Mouse (Mus musculus) myocyte (in vitro differentiated cells): ENCODE results near the gene Polr3b. TPM values are rescaled to one million over a fixed set of nuclear protein-coding genes. Genes with fewer than 3 reads are reported as not detected.

ENCODE experiments used
- H3K27me3 ChIP-seq: one replicate; pipeline ENCODE4 v1.6.1; 2011; ENCODE audit not compliant: control insufficient read depth, insufficient read depth, insufficient read length
- H3K36me3 ChIP-seq: one replicate; pipeline ENCODE4 v1.6.1; 2011; ENCODE audit not compliant: control insufficient read depth, insufficient read depth
- H3K4me2 ChIP-seq: one replicate; pipeline ENCODE4 v1.6.1; 2011; ENCODE audit warnings: low read depth, control low read depth
- H3K4me3 ChIP-seq: one replicate; pipeline ENCODE4 v1.5.1; 2011; ENCODE audit warnings: mild to moderate bottlenecking, control low read depth, moderate library complexity
- H3K79me2 ChIP-seq: one replicate; pipeline ENCODE4 v1.6.1; 2011; ENCODE audit not compliant: control insufficient read depth, insufficient read depth
- H3ac ChIP-seq: one replicate; pipeline ENCODE4 v1.6.1; 2011; ENCODE audit not compliant: control insufficient read depth, insufficient read length
- CEBPB ChIP-seq: IDR thresholded peaks from 2 replicates; pipeline ENCODE4 v1.6.1; 2011; ENCODE audit warnings: mild to moderate bottlenecking, moderate library complexity; ENCODE audit not compliant: poor library complexity, insufficient read depth, severe bottlenecking
- MAX ChIP-seq: IDR thresholded peaks from one replicate; pipeline ENCODE4 v1.6.1; 2011; ENCODE audit warnings: low read depth, mild to moderate bottlenecking, control low read depth
- MYOD1 ChIP-seq, 3 experiments: IDR thresholded peaks; one replicate each; pipeline ENCODE4 v1.6.1; 2011; ENCODE audit warnings: control low read depth in 2 of 3, low read depth in 2 of 3, mild to moderate bottlenecking in 2 of 3, moderate library complexity in 1 of 3; ENCODE audit not compliant: insufficient read length in 2 of 3, control insufficient read depth in 1 of 3
- MYOG ChIP-seq, 3 experiments: IDR thresholded peaks; one replicate each; pipeline ENCODE4 v1.6.1; 2011; ENCODE audit warnings: control low read depth in 2 of 3, low read depth in 2 of 3, mild to moderate bottlenecking in 2 of 3; ENCODE audit not compliant: insufficient read length in 2 of 3, control insufficient read depth in 1 of 3, insufficient read depth in 1 of 3
- POLR2A ChIP-seq: IDR thresholded peaks from one replicate; pipeline ENCODE4 v1.6.1; 2011; ENCODE audit warnings: low read depth, mild to moderate bottlenecking, control low read depth, moderate library complexity; ENCODE audit not compliant: insufficient read length
- POLR2AphosphoS2 ChIP-seq: IDR thresholded peaks from one replicate; pipeline ENCODE4 v1.6.1; 2011; ENCODE audit warnings: low read depth, control low read depth; ENCODE audit not compliant: insufficient read length
- REST ChIP-seq: IDR thresholded peaks from one replicate; pipeline ENCODE4 v1.6.1; 2011; ENCODE audit warnings: mild to moderate bottlenecking, control low read depth, moderate library complexity; ENCODE audit not compliant: insufficient read depth, insufficient read length
- SRF ChIP-seq: IDR thresholded peaks from one replicate; pipeline ENCODE4 v1.6.1; 2011; ENCODE audit warnings: low read depth; ENCODE audit not compliant: control insufficient read depth, insufficient read length
- TCF12 ChIP-seq: IDR thresholded peaks from one replicate; pipeline ENCODE4 v1.6.1; 2011; ENCODE audit warnings: mild to moderate bottlenecking, control low read depth; ENCODE audit not compliant: poor library complexity, insufficient read depth, severe bottlenecking
- TCF3 ChIP-seq: IDR thresholded peaks from one replicate; pipeline ENCODE4 v1.6.1; 2011; ENCODE audit warnings: low read depth, control low read depth; ENCODE audit not compliant: insufficient read length
- USF1 ChIP-seq: IDR thresholded peaks from one replicate; pipeline ENCODE4 v1.6.1; 2011; ENCODE audit warnings: low read depth, mild to moderate bottlenecking, control low read depth, moderate library complexity
- polyA plus RNA-seq: library from polyadenylated mRNA; unstranded; fragments of >200 nt; fragmentation: generic; extraction: Trizol; gene quantifications from one replicate; pipeline ENCODE4 v1.2.1, GENCODE M21; 2012; ENCODE audit warnings: missing spikeins

Polr3b gene
- polyA plus RNA-seq, 1 experiment: 8.5 TPM

DNA sequence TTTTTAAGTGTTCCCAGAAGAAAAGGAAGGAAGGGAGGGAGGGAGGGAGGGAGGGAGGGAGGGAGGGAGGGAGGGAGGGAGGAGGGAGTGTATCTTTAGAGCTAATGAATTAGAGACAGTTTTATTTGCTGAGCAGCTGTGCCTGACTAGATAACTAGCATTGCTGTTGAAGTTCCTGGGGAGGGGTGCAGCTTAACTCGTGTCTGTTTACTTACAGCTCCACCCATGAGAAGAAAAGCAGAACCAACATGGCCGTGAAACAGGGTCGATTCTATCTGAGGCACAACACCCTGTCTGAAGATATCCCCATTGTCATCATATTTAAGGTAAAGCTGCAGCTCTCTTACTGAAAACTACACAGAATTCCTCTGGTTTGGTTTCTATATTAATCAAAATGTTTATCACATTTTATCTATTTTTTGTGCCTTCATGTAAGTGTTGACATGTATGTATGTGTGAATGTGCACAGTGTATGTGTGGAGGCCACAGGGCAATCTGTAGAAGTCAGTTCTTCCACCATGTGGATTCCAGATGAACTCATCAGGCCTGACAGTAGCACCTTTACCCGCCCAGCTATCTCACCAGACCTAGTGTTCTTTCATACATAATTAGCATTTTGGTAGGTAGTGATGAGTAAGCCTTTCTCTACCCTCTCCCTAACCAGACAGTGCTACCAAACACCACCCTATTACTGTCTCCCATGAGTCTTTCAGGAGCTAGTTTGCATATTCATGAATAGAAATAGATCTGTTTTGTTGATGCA, 17.6 kb downstream of the Polr3b start:
- Histone ChIP-seq H3K79me2 (no peaks in the 10 kb centered on the region), H3K27me3 (no peaks in the 10 kb centered on the region), H3K4me3 (no peak overlapping the region), H3K36me3 (peaks cover 27% of the 10 kb centered on the region), H3ac (no peak overlapping the region), H3K4me2 (no peak overlapping the region)
- TF ChIP-seq TCF12 (no peak), MYOD1 (IDR thresholded peaks at IDR 0.05; ENCODE audit: control insufficient read depth in 1 of 3, insufficient read length in 2 of 3, low read depth in 2 of 3) (no peak), SRF (no peak), POLR2A (no peak), USF1 (no peak), MYOG (IDR thresholded peaks at IDR 0.05; ENCODE audit: control insufficient read depth in 1 of 3, insufficient read depth in 1 of 3, insufficient read length in 2 of 3, low read depth in 2 of 3) (no peak), POLR2AphosphoS2 (no peak), TCF3 (no peak), REST (no peak)

DNA sequence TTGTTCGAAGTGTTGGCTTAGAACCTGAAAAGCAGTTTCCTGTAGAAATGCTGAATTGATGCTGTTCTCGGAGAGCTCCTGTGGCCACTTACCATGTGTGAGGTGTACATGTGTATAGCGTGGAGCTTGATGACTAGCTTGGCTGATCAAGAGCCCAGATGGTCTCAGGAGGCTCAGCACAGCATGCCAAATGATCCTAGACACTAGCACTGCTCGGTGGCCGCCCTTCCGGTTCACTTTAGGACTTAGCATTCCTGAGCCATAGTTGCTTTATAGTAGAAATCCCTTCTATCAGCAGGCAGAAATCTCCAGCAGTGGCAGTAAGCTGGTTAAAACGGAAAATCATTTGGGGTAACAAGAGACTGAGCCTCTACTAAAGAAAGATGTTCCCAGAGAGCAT, 18.8 kb downstream of the Polr3b start:
- H3K4me3 ChIP-seq: no peak overlapping the region
- peaks cover 18% of the 10 kb centered on the region for H3K36me3 ChIP-seq
- H3K79me2 ChIP-seq: no peaks in the 10 kb centered on the region
- TF ChIP-seq MAX (no peak), POLR2A (no peak), CEBPB (no peak), MYOG (IDR thresholded peaks at IDR 0.05; ENCODE audit: control insufficient read depth in 1 of 3, insufficient read depth in 1 of 3, insufficient read length in 2 of 3, low read depth in 2 of 3) (no peak)
- no peak overlapping the region for H3K4me2 ChIP-seq
- H3ac ChIP-seq: no peak overlapping the region
- no peaks in the 10 kb centered on the region for H3K27me3 ChIP-seq

DNA sequence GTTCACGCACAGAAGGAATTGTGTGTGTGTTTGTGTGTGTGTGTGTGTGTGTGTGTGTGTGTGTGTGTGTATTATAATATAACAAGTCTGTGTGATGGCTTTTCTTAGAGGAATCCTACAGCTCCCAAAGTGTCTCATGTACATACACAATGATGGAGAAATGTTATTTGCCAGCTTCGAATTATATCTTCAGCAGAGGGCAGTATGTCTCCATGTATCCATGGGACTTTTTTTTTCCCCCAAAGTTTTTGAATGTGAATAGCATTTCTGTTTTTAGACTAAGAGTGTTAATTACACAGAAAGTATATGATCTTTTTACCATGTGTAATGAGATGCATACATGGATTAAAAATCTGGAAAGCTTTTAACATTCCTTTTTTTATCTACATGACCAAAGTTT, 19.5 kb downstream of the Polr3b start:
- H3ac ChIP-seq: no peak overlapping the region
- H3K79me2 ChIP-seq: no peaks in the 10 kb centered on the region
- H3K4me2 ChIP-seq: no peak overlapping the region
- no peak for TF ChIP-seq MYOD1 (IDR thresholded peaks at IDR 0.05; ENCODE audit: control insufficient read depth in 1 of 3, insufficient read length in 2 of 3, low read depth in 2 of 3)
- no peak for TF ChIP-seq MYOG (IDR thresholded peaks at IDR 0.05; ENCODE audit: control insufficient read depth in 1 of 3, insufficient read depth in 1 of 3, insufficient read length in 2 of 3, low read depth in 2 of 3)
- no peak for TF ChIP-seq TCF3
- no peak for TF ChIP-seq POLR2AphosphoS2
- H3K36me3 ChIP-seq: peaks cover 19% of the 10 kb centered on the region
- no peak overlapping the region for H3K4me3 ChIP-seq
- no peaks in the 10 kb centered on the region for H3K27me3 ChIP-seq

DNA sequence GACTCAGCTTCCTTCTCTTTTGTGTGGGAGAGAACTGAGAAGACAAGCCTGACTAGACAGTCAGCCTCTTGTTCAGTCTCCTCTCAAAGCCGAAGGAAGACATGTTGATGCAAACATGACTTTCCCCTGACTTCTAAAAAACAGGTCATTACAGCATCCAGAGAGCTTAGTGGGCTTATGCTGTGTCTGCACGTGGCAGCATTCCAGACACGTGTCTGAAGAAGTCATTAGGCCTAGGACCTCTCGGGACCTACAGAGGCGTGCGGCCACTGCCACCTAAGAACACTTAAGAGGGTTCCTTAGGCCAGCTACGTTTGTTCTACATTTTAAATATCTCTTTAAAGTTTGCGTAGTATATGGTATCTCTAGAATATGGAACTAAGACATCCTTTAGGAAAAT, 23.8 kb downstream of the Polr3b start:
- Histone ChIP-seq H3K79me2 (no peaks in the 10 kb centered on the region), H3K36me3 (peaks cover 12% of the 10 kb centered on the region), H3K4me3 (no peak overlapping the region), H3ac (no peak overlapping the region), H3K4me2 (no peak overlapping the region), H3K27me3 (no peaks in the 10 kb centered on the region)
- TF ChIP-seq CEBPB: no peak

DNA sequence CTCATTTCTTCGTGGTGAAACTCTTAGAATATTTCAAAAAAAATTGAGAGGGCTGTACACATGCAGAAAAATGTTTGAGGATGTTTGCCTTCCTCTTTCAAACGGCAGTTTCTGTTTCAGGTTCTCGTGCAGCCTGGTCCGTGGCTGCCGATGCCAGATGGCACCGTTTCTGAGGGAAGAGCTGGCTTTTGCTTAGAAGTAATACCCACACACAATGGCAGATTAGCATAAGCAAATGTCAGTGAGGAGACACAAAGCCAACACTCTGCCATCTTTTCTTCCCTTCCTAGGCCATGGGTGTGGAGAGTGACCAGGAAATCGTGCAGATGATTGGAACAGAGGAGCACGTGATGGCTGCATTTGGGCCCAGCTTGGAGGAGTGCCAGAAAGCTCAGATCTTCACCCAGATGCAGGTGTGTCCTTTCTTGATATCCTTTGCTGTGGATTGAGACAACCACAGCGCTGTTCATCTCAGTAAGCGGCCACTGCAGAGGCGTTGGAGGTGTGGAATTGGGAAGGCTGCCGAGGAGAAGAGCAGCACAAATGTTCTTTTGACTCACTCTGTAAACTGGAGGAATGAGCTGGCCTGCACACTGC, 24.5 kb downstream of the Polr3b start:
- Histone ChIP-seq H3K79me2 (no peaks in the 10 kb centered on the region), H3K27me3 (no peaks in the 10 kb centered on the region), H3K36me3 (peaks cover 15% of the 10 kb centered on the region)

DNA sequence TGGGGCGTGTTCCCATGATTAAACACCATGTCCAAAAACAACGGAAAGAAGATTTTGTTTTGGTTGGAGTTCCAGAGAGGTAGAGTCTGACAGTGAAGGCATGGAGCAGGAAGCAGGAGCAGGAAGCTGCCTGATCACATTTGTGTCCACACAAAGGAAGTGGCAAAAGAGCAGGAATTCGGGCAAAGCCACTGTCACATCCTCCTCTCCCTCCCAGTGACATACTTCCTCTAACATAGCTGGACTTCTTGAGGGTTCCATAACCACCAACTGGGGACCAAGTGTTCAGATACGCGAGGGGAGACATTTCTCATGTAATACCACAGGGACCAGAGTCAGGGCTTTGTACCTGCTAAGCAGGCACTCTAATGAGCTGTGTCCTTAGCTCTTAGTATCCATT, 25.2 kb downstream of the Polr3b start:
- Histone ChIP-seq H3K79me2 (no peaks in the 10 kb centered on the region), H3K4me2 (no peak overlapping the region), H3K27me3 (no peaks in the 10 kb centered on the region), H3K4me3 (no peak overlapping the region), H3K36me3 (peaks cover 20% of the 10 kb centered on the region), H3ac (no peak overlapping the region)
- TF ChIP-seq SRF (no peak), MYOD1 (IDR thresholded peaks at IDR 0.05; ENCODE audit: control insufficient read depth in 1 of 3, insufficient read length in 2 of 3, low read depth in 2 of 3) (no peak), REST (no peak)

More for the DNA sequence above, 24.5 kb downstream of the Polr3b start:
- Histone ChIP-seq H3ac (no peak overlapping the region), H3K4me2 (no peak overlapping the region), H3K4me3 (no peak overlapping the region)
- TF ChIP-seq TCF3 (no peak), CEBPB (no peak), SRF (no peak), TCF12 (no peak), MAX (no peak), POLR2A (no peak)
